Mouse (Mus musculus): ENCODE data around the gene Iqck.

- TF ChIP-seq CTCF (IDR thresholded peaks at IDR 0.05; ENCODE audit: low read depth) (no peak), EP300 (optimal IDR thresholded peaks at IDR 0.05) (no peak)
Observed at GRCm38 (mm10) chr7:118995671-118996070, 140.1 kb downstream of the Iqck start.

All from stomach, postnatal 0 days (tissue).